Mouse (Mus musculus): Measurements from ENCODE around the gene Dgcr6. TPM values are rescaled to one million over a fixed set of nuclear protein-coding genes. Genes with fewer than 3 reads are reported as not detected.

Gene Dgcr6
- total RNA-seq, 2 experiments from 2014 or later: 86.3 to 105 TPM

DNA sequence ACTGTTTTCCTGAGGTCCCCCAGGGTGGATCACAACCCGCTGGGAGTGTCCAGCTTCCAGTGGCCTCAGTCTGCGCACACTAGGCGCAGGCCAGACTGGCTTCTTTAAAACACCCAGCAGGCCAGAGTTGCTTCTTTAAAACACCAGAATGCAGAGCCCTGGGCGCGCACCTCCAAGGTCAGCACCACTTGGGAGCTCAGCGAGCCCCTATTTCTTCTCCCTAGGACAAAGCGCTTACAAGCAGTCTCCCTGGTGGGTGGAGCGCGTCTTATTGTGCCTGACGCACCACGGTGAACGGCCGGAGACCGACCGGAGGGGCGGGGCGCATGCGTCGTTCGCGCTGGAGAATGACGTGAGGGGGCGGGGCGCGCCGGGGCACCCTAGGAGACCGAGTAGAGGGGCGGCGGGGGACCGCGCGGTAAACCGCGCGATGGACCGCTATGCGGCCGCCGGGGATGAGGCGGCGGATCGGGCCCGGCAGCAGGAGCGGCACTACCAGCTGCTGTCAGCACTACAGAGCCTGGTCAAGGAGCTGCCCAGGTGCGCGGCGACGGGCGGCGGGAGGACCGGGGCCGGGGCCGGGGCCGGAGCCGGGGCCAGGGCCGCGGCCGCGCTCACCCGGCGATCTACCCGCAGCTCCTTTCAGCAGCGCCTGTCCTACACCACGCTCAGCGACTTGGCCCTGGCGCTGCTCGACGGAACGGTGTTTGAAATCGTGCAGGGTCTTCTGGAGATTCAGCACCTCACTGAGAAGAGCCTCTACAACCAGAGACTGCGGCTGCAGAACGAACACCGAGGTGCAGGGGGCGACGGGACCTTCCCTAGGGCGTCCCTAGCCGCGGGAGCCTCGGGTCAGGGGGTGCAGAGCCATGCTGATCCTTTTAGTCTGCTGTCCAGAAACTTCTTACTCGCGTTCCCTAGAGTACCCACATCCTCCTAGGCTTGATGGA is 13.7 kb downstream of the Dgcr6 start:
- intact Hi-C loops (cut with DNase I): no loop called here
- DNase-seq (ENCODE audit: low spot score in 2 of 2): peak; percentile 90 to 91

DNA sequence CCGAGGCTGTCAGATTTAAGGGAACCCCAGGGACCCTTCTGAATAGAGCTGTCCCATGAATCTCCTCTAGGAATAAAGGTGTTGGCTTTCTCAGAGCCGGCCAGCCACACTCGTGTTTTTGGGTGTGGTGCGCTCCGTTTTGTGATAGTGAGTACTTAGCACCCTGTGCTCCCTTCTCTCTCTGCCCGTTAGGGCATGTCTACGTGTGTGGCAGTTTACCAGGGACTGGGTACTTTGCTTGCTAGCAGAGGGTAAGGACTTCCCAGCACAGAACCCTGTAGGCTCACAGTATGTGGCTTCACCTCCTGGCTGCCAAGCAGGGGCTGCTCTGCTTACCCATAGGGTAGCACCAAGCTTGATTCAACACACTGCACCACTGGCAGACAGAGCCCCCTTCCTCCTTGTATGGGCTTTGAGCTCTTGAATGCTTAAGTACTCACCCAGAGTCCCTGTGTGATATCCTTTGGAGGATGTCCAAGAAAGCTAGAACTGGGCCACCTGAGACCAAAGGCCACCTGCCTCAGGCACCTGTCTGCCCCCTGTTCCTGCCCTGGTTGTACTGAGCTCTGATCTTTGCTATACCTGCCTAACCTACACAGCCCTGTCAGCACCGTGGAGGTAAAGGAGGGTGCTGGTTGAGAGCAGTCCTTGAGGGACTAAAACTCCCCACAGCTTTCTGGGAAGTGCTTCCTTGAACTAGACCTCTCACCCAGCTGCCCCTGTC is 16.2 kb downstream of the Dgcr6 start:
- intact Hi-C loops (cut with DNase I): no loop called here
- no peak for DNase-seq (ENCODE audit: low spot score in 2 of 2)

DNA sequence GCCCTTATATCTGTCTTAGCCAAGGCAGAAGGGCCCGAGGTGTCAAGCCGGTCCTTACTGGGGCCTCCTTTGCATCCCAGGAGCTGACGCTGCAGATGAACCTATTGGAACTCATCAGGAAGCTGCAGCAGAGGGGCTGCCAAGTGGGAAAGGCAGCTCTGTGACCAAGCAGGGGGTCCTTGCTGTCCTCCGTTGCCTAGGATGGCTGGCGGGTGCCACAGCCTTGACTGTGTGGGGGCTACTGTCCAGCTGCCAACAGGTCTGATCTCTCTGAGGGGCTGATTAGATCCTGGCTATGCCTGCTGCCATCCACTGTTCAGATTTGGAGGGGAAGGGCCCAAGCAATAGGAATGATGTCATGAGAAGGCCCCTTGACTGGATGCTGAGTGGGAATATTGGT is 18.1 kb downstream of the Dgcr6 start:
- no peak for DNase-seq (ENCODE audit: low spot score in 2 of 2)
- intact Hi-C loops (cut with DNase I): no loop called here

DNA sequence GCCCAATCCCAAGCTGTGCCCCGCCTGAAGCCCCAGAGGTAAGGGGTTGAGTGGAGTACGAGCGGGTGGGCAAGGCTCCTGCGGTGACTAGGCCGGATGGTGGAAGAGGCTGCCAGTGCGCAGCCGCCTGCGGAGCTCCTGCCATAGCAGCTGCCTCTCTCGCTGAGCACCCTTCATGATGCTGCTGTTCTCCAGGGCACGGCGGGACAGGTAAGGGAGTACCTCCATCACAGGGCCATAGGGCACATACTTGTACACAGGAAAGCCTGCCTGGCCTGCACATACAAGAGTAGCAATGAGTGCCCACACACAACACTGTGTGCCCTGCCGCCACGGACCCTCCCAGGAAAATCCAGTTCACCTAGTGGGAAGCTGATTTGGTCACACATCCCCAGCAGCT is 19.4 kb downstream of the Dgcr6 start:
- DNase-seq (ENCODE audit: low spot score in 2 of 2): no peak
- intact Hi-C loops (cut with DNase I): no loop called here

DNA sequence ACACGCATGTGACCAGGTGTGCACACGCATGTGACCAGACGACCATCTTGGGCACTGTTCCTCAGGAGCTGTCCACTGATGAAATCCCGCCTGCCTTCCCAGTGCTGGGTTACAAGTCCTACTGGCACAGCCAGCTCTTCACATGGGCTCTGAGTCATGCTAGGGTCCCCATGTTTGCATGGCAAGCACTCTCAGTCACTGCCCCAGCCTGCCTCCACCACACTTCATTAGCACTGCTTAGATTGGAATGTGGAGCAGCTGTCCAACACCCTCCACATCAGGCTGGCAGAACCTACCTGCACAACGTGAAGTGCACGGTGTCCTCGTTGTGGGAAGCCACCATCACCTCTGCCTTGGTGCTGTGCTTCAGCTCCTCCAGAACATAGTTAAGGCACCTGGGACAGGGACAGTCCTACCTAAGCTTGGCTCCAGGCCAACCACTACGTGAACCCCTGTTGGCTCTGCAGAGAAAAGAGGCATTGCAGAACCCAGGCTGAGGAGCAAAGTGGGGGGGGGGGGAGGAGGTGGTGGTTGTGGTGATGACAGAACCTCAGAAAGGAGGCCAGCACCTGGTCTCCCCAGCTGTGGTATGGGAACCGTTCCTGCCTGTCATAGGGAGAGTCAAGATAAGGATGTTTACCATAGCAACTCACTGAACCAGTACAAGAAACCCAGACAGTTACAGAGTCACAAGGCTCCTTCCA is 20.8 kb downstream of the Dgcr6 start:
- intact Hi-C loops (cut with DNase I): no loop called here
- no peak for DNase-seq (ENCODE audit: low spot score in 2 of 2)

DNA sequence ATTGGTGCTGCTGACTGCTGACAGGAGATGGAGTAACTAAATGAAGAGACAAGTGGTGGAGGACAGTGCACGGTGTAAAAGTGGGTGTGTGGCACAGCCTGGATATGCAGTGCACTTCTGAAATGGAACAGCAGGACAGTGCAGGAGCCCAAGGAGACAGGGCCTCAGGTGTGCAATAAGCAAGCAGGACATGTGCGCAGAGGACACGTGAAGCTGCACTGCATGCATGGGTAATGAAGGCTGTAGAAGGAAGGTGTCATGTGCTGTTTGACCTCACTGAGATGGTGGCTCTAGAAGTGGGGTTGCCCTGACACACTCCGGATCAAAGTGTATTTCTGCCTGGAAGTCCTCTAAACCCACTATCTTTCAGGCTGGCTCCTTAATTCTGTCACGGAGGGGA is 22.0 kb downstream of the Dgcr6 start:
- intact Hi-C loops (cut with DNase I): no loop called here
- no peak for DNase-seq (ENCODE audit: low spot score in 2 of 2)

DNA sequence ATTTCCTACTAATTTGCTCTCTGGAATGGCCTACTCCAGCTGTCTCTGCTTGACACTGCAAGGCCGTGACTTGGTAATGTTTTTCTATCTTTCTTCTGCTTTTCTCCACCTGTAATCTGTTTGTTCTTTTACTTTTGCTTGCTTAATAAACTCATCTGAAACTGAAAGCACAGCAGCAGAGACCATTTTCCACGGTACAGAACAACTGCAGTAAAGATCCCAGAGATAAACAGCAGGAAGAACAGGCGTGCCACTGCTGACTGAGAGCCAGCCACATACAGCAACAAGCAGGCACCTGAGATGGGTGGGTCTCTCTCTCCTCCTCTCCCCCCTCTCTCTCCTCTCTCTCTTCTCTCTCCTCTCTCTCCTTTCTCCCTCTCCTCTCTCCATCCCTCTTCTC is 22.5 kb downstream of the Dgcr6 start:
- intact Hi-C loops (cut with DNase I): no loop called here
- no peak for DNase-seq (ENCODE audit: low spot score in 2 of 2)

DNA sequence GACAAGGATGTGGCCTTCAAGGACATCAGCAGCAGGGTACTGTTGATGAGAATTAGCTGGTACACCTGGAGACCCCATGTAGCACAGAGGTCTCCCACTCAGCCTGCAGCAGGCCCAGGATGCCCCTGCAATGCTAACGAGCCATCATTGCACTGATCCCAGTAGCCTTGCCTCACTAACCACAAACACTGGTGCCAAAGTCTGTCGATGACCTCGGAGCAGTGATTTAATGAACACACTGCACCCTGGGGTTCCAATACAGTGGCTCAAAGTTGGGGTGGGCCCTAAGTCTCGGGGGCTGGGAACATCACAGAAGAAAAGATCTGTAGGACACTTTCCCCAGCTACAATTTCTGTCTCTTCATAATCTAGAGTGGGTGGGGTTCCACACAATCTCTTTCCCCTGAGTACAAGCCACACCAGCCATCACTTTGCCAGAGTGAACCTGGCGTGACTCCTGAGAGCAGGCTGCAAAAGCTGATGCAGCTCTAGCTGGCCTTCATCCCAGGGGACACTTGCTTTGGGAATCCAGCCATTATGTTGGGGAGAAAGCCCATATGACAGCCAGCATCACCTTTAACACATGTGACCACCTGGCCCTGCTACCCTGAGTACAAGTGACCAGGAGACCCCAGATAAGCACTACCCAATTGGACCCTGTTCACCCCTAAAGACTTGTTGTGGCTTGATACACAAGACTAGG is 25.8 kb downstream of the Dgcr6 start:
- no peak for DNase-seq (ENCODE audit: low spot score in 2 of 2)
- intact Hi-C loops (cut with DNase I): no loop called here

DNA sequence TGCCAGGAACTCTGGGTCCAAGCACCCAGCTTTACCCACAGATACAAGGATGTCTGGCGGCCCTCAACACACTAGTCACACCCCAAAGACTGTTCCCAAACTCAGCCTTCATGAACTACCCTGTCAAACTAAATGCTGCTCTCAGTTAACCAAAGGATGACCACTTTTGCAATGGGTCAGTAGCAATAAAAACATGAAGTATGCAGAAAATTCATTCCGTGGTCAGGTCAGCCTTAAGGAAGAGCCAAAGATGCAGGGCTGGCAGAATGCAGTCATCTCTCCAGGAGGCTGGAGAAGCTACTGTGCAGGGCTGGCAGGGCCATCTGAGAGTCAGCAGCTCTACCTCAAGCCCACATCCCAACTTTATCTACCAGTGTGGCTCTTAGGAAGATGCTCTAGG is 26.6 kb downstream of the Dgcr6 start:
- intact Hi-C loops (cut with DNase I): no loop called here
- DNase-seq (ENCODE audit: low spot score in 2 of 2): no peak

DNA sequence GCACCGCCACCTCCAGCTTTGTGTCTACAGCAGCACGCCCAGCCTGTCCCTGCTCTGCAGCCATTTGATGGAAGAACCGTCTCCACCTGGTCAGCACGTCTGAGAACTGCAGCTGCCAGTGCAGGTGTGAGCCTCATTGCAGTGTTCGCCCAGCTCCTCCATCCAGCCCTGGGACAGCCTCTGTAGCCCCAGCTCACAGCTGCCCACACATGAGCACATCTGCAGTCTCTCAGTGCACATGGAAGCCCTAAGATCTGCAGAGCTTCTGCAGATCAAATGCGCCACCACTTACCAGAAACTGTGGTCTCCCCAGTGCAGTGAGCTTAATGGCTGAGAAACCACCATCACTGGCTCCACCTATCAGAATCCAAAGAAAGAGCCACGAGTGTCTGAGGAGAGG is 27.5 kb downstream of the Dgcr6 start:
- DNase-seq (ENCODE audit: low spot score in 2 of 2): no peak
- intact Hi-C loops (cut with DNase I): no loop called here

DNA sequence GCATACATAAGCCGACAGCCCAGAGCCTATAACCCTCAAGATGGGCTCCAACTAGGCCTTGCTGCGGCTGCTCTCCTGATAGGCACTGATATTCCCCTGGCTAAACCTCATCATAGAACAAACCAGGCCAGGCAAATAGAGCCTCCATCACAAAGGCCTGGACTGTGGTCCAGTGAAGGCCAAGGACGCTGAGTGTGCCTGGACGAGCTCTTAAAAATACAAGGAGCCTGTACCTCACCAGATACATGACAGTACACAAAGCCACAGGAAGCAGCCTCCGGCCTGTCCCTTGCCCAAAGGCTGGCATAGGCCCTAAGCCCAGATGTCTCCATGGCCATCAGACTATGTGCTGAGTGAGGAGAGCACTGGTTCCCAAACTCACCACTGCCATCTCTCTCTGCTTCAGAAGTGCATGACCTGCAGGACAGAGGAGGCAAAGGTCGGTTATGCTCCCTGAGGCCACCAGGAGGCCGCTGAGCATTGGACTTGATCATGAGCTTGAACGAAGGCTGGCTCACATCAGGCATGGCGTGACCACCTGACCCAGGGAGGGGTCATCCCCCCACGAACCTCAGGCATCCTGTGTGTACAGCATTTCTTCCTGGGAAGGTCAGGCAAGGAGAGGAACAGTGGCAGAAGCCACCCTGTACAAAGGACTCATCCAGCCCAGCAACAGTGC is 28.6 kb downstream of the Dgcr6 start:
- no peak for DNase-seq (ENCODE audit: low spot score in 2 of 2)
- intact Hi-C loops (cut with DNase I): no loop called here

DNA sequence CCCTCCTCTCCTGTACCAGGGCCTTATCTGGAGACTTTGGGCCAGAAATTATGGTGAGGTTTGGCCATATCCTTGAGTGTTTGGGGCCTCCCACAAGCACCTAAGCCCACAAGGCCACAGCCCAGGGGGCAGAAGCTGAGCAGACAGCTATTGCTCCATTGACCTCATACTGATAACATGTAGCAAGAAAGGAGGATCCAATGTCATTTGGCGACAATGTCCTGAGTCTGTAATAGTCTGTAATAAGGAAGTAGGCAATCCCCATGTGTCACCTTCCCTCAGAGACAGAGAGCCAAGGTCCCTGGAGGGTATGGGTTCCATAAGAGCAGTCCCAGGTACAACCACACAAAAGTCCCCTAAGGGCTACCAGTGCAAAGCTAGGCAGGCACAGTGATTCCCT is 29.6 kb downstream of the Dgcr6 start:
- intact Hi-C loops (cut with DNase I): no loop called here
- no peak for DNase-seq (ENCODE audit: low spot score in 2 of 2)

DNA sequence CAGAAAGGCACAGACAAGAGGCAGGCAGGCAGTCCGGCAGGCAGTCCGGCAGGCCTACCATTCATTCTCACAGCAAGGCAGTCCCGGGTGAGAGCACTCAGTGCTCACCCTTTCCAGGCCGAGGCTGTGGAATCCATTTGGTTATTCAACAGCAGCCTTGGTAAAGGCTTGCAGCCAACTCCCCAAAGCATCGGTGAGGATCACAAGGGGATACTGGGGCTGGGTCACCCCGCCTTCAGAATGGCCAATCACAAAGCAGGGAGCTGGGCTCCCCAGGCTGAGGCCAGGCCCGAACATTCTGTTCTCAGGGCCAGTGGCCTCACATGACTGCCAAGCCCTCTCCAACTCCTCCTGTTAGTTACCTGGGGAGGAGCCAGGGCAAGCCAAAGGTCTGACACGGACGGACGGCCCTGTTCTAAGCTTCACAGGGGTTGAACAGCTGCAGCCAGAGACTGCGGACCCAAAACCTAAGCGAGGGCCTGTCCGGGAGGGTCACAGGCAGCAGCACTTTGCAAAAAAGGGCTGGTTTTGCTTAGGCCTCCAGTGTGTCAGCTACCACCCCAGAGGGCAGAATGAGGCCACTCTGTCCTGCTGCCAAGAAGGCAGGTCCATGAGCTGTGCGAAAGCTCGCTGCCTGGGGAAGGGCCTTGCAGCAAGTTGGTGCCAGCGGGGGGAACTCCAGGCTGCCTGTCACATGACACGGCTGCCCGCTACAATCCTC is 30.7 kb downstream of the Dgcr6 start:
- intact Hi-C loops (cut with DNase I): no loop called here
- DNase-seq (ENCODE audit: low spot score in 2 of 2): peak; percentile 44 to 50

DNA sequence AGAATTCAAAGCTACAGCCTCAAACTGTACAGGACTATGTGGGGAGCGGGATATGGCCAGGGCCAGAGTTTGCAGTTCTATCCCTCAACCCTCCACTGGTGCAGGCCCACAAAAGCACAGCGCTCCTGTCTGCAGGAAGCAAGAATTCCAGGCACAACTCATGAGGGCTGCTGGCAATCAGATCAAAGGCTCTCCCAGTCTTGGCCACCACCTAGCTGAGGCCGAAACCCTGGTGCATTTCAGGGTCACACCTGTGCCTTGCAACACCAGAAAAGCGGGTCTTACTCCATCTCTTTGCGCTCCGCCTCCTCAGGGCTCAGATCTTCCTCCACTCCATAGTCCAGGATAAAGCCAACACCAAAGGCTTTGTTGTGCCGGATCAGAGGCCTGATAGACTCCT is 31.6 kb downstream of the Dgcr6 start:
- DNase-seq (ENCODE audit: low spot score in 2 of 2): no peak
- intact Hi-C loops (cut with DNase I): no loop called here

DNA sequence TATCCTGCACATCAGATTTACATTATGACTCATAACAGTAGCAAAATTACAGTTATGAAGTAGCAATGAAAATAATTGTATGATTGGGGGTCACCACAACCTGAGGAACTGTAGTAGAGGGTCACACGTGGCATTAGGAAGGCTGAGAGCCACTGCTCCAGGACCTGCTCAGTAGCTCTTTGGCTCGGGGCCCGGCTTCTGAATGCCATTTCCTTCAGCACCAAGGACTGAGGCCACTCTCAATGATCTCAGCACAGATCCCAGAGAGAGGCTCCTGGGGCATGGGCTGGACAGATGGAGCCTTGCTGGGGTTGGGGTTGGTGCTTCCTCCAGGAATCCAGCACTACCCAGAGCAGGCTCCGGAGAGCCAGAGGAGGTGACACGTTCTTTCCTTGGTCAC is 34.4 kb downstream of the Dgcr6 start:
- no peak for DNase-seq (ENCODE audit: low spot score in 2 of 2)
- intact Hi-C loops (cut with DNase I): no loop called here

DNA sequence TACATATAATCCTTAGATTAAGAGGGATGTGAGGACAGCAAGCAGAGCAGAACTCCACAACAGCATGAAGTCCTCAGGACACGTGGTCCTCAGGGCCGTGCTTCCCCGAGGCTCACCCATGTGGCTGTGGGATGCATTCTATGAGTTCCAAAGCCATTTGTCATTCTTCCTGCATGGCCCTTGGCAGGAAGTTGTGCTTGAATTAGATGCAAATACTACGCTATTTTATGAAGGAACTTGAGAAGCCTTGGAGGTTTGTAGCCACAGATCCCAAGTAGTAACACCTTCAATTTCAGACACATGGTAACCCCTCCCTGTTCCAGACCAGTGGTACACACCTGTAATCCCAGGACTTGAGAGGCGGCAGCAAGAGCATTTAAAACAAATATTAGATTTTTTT is 43.7 kb downstream of the Dgcr6 start:
- intact Hi-C loops (cut with DNase I): no loop called here
- no peak for DNase-seq (ENCODE audit: low spot score in 2 of 2)

DNA sequence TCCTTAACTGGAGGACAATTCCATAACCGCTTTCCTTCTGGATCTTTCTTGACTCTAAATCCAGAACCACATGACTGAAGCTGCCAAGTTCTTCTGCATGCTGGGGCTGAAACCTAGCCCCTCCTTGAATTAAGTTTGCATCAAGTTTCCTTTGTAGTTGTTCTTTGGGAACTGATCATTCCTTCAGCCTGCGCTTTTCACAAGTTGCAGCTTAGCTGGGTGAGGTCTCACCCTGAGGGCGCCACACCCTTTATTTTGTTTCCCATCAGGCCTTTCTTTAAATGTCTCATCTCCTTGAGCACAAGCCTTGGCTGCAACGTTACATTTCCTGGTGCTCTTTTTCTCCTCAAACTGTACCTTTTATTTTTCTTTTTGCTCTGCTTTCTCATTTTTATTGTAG is 50.2 kb downstream of the Dgcr6 start:
- intact Hi-C loops (cut with DNase I): no loop called here
- DNase-seq (ENCODE audit: low spot score in 2 of 2): no peak

DNA sequence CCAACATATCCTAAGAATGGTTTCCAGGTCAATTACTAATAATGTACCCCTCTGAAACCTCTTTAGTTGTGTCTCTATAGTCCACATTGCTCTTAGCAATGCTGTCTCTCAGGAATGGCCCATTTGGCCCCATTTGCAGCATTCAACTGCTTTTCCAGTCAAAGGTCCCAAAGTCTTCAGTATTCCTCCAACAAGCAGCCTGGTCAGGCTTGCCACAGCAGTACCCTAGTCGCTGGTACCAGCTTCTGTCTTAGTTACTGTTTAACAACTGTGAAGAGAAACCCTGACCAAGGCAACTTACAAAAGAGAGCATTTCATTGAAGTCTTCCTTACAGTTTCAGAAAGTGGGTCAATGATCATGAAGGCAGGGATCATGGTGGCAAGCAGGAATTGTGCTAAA is 50.7 kb downstream of the Dgcr6 start:
- no peak for DNase-seq (ENCODE audit: low spot score in 2 of 2)
- intact Hi-C loops (cut with DNase I): no loop called here

DNA sequence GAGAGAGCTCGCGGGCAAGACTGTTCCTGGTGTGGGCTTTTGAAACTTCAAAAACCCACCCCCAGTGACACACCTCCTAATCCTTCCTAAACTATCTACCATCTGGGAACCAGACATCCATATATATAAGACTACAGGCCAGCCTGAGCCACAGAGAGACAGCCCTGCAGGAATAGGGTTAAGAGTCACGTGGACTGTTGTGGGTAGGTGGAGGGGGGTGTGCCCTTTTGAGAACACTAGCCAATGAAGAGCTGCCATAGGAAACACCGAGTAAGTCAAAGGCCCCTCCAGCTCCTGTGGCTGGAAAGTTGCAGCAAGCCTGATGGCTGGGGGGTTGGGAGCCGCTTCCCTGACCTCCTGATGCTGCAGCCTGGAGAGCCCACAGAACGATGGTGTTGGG is 51.1 kb downstream of the Dgcr6 start:
- intact Hi-C loops (cut with DNase I): no loop called here

More for the DNA sequence above, 51.1 kb downstream of the Dgcr6 start:
- DNase-seq (ENCODE audit: low spot score in 2 of 2): no peak

All from left cerebral cortex, postnatal 36 days (tissue).